Mouse (Mus musculus): Measurements from ENCODE around the gene Gsk3a.

The Gsk3a gene

DNA sequence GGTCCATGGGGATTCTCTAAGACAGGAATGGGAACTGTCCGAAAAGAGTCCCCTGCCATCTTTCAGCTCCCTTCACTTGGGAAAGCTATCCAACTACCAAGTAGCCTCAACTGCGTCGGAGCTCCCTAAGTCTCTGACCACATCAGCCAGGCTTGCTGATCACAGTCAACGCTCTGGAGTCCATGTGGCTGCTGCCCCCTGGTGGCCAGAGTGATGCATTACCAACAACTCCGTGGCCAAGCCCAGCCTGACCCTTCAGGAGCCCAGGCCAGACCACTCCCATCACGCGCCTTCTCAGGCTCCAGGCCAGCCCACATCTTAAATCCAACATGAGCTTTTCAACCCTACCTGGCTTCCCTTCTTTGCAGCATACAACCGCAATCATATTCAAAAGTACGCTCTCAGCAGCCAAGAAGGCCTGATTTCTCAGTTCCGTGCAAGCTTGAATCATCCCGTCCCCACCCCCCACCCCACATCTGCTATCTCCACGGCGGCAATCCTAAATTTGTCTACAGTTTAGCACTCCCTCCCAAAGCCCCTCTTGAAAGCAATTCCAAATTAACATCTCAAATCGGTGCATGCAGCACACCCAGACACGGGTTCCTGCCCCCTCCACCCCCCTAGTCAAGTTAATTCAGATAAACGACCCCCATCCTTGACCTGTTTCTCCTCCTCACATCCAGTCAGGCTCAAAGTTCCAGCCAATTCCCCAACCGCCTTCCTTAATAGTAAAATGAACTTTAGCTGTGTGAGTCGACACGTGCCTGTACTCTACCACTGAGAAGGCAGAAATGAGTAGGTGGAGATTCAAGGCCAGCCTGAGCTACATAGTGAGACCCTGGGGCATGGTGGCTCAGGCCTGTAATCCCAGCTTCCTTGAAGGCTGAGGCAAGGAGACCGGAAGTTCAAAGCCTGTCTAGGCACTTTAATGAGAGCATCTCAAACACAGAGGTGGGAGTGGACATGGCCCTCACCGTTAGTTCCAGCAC is 49.7 kb downstream of the Gsk3a start:
- DNase-seq (ENCODE audit: low read depth, low spot score), result peak; percentile 90

DNA sequence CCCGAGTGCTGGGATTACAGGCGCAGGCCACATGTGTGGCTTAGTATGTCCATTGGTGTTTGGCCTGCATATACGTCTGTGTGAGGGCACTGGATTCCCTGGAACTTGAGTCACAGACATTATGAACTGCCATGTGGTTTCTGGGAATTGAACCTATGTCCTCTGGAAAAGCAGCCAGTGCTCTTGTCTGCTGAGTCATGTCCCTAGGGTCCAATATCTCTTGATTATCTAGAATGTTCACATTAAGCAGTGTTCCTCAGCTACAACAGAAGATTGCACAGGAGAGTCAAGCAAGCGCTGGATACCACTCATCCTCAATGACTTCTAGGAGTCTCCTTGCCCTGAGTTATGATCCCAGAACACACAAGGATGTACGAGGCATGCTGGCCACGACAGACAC is 53.6 kb downstream of the Gsk3a start:
- no peak for DNase-seq (ENCODE audit: low read depth, low spot score)

DNA sequence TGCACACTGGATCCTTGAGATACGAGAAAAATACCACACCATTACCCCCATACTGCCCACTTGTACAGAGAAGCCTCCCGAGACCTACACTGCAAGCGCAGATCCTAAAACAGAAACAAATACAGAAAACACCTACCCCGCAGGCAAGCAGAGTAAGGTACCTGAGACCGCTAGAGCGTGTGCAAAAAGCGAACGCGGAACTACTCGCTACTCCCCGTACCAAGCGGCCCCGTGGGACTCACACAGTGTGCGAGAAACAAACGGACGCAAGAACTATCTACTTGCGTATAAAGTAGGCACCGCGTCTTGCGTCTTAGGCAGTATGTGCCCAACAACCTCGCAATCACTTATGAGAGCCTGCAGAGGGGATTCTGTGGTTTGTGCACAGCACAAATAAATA is 55.8 kb downstream of the Gsk3a start:
- no peak for DNase-seq (ENCODE audit: low read depth, low spot score)

DNA sequence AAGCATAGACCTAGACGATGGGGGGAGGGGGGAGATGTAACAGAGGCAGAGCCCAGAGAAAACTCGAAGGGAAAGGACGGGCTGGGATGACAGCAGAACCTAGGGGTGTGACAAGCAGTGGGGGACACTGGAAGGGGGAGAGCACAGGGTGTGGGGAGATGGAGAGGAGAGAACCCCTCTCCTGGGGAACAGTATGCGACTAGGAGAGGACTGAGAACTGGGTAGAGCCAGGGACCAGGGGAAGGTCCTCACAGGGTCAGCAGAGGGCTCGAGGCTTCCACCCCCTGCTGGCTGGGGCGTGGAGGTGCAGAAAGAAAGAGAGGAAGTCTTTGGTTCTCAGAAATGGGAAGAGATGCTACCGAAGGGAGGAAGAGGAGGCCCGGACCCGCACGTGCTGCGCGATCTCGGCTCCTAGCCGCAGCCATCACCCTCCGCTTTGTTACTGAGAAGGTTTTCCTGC is 56.3 kb downstream of the Gsk3a start:
- peak; percentile 66 for DNase-seq (ENCODE audit: low read depth, low spot score)

DNA sequence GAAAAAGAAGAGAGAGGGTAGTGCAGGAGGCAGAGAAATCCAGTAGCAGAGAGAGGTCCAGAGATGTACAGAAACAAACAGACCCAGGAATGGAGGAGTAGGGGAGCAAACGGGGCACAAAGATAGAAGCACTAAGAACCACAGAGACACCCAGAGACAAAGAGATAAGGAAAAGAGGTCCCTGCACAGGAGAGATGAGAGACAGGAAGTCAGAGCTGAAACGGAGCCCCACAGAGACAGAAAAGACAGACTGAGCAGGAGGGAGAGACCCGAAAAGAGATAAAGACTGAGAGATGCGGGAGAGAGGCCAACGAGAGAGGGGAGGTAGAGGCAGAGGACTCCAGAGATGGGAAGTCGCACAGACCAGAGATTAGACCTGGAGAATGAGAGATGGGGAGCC is 57.1 kb downstream of the Gsk3a start:
- DNase-seq (ENCODE audit: low read depth, low spot score), result no peak

DNA sequence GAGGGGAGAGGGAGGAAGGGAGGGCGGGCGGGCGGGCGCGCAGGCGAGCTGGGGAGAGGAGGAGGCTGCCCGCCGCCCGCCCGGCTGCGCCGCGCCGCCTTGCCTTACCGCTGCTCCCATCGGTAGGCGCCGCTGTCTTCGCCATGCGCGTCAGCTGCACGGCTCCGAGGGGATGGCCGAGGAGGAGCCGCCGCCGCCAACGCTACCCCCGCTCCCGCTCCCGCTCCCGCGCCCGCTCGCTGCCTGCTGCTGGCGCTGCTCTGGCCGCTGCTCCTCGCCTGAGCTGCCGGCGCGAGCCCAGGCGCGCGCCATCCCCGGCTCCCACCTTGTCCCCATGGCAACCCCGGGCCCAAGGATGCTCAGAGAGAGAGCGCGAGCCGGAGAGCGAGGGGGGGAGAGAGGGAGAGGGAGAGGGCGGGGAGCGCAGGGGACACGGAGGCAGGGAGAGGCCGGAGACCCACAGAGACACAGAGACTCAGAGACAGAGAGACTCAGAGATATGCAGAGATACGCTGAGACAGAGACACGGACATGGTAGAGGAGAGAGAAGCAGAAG is 58.0 kb downstream of the Gsk3a start, which contains the start of gene Pou2f2:
Pou2f2 (minus strand) TSS at position 121 of the 556 bp plus-strand sequence.
- peak; percentile 91 for DNase-seq (ENCODE audit: low read depth, low spot score)

DNA sequence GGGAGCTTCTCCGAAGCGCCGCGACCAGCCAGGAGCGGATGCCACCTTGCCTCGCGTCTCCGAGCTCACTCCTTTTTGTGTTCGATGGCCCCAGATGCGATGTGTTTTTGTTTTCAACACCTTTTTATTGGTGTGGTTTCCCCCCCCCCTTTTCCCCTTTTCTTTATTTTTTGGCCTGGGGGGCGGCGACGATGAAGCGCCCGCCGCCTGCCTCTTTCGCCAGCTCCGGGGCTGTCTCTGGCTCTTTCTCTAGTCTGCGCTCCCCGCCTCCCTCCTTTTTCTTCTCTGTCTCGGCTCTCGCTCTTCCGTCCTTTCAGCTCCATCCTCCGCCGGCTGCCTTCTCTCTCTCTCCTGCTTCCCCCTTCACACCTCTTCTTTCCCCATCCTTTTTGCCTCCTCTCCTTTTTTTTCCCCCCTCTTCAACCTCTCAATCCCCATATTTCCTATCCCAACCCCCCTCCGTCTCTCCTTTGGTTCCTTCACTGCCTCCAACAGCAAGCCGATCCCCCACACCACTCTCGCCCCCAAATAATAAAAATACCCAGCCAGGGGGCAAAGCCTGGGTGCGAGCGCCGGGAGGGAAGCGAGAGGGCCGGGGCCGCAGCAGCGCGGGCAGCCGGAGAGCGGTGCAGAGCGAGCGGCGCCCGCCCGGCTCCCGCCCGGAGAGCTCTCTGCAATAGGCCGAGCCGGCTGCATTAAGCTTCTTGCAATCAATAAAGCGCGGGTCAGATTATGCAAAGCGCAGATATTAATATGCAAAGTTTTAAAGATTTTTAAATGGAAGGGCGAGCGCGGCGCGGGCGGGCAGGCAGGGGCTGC is 58.7 kb downstream of the Gsk3a start:
- no peak for DNase-seq (ENCODE audit: low read depth, low spot score)

DNA sequence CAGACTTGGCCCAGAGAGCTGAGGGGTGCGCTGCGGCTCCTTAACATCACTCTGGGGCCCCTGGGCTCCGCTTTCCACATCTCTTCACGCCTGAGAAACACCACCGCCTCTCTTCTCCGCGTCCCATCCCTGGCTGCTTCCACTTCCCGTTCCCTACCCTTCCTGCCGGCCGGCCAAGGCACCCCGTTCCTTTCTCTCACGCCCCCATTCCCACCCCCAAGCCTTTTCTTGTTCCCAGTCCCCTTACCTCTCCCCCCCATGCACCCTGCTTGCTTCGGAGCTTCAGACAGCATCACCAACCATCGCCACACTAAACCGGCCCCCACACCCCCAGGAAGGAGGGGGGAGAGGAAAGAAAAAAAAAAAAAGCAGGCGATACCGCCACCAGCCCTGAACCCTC is 59.3 kb downstream of the Gsk3a start:
- no peak for DNase-seq (ENCODE audit: low read depth, low spot score)

Data from mesoderm, embryonic 11.5 days (tissue).